Mouse (Mus musculus) limb, embryonic 12.5 days (tissue): Measurements from ENCODE around the gene Ska2. TPM values are rescaled to one million over a fixed set of nuclear protein-coding genes. Genes with fewer than 3 reads are reported as not detected.

Experiments
- ATAC-seq: fragments of 200-750 bp; cut with Nextera tagmentation; 2 replicates; pipeline ENCODE4 v1.8.0; 2017; ENCODE audit warnings: low read depth, moderate TSS enrichment; ENCODE audit not compliant: insufficient number of reproducible peaks, insufficient read depth, low FRiP score, low TSS enrichment
- H3K27ac ChIP-seq: fragments of 300-500 bp; sonication (generic); 2 replicates; pipeline ENCODE4 v1.5.1; 2016; ENCODE audit warnings: mild to moderate bottlenecking, moderate library complexity
- H3K27me3 ChIP-seq: fragments of 300-500 bp; sonication (generic); 2 replicates; pipeline ENCODE4 v1.6.1; 2016; ENCODE audit warnings: mild to moderate bottlenecking, moderate library complexity
- H3K36me3 ChIP-seq: fragments of 300-500 bp; sonication (generic); 2 replicates; pipeline ENCODE4 v1.6.1; 2016; ENCODE audit warnings: mild to moderate bottlenecking, moderate library complexity
- H3K4me1 ChIP-seq: fragments of 300-500 bp; sonication (generic); replicated peaks from 2 replicates; pipeline ENCODE4 v1.6.1; 2016
- H3K4me2 ChIP-seq: fragments of 300-500 bp; sonication (generic); 2 replicates; pipeline ENCODE4 v1.6.1; 2016; ENCODE audit warnings: mild to moderate bottlenecking, moderate library complexity
- H3K4me3 ChIP-seq: fragments of 300-500 bp; sonication (generic); replicated peaks from 2 replicates; pipeline ENCODE4 v1.5.1; 2016; ENCODE audit warnings: mild to moderate bottlenecking
- H3K9ac ChIP-seq: fragments of 300-500 bp; sonication (generic); replicated peaks from 2 replicates; pipeline ENCODE4 v1.6.1; 2016; ENCODE audit warnings: mild to moderate bottlenecking, moderate library complexity
- H3K9me3 ChIP-seq: fragments of 300-500 bp; sonication (generic); 2 replicates; pipeline ENCODE4 v1.6.1; 2016; ENCODE audit warnings: mild to moderate bottlenecking, moderate library complexity
- WGBS: fragments of 180-500 bp; shearing (Covaris S2); methylation state at CpG from one replicate; pipeline ENCODE4 v1.1.7; 2016; 5-methylcytosine and 5-hydroxymethylcytosine counted together
- polyA plus RNA-seq: library from polyadenylated mRNA; unstranded; fragments of >200 nt; fragmentation: Nextera tagmentation; extraction: Ambion mirVana; gene quantifications from 2 replicates; pipeline ENCODE4 v1.2.1, GENCODE M21; 2016

The Ska2 gene
- 101 and 103 TPM in 2 replicates for polyA plus RNA-seq

- H3K4me2 ChIP-seq = peak within 1 kb of the TSS; percentile 68
- no peaks in the 10 kb centered on the region for H3K9me3 ChIP-seq
- under 1% methylated on average over 40 of the region's 40 CpGs for WGBS
- no peaks in the 10 kb centered on the region for H3K27me3 ChIP-seq
- H3K9ac ChIP-seq = peak within 1 kb of the TSS; percentile 99
- H3K27ac ChIP-seq = peak within 1 kb of the TSS; percentile 98
- ATAC-seq = peak; percentile 99
- H3K36me3 ChIP-seq = peaks cover 38% of the 10 kb centered on the region
- peak within 1 kb of the TSS; percentile 96 for H3K4me3 ChIP-seq
- peaks cover 26% of the 10 kb centered on the region for H3K4me1 ChIP-seq
Observed at GRCm38 (mm10) chr11:87108755-87109518, at the start of gene Ska2. Ska2 (plus strand) TSS chr11:87109234.

GRCm38 (mm10) chr11:87060410-87060809, 48.6 kb upstream of the Ska2 start:
- no peak overlapping the region for H3K9ac ChIP-seq
- H3K27me3 ChIP-seq = no peaks in the 10 kb centered on the region
- no peak overlapping the region for H3K4me2 ChIP-seq
- ATAC-seq = no peak
- 0 out of 2 replicates have a peak, but pooled peaks cover 4% of the 10 kb centered on the region for H3K4me1 ChIP-seq
- 91% methylated on average over 2 of the region's 2 CpGs for WGBS
- H3K9me3 ChIP-seq = no peaks in the 10 kb centered on the region
- H3K4me3 ChIP-seq = no peak overlapping the region
- H3K36me3 ChIP-seq = peaks cover 41% of the 10 kb centered on the region
- no peak overlapping the region for H3K27ac ChIP-seq

GRCm38 (mm10) chr11:87062087-87062486, 46.9 kb upstream of the Ska2 start:
- H3K36me3 ChIP-seq = peaks cover 29% of the 10 kb centered on the region
- H3K9ac ChIP-seq = no peak overlapping the region
- H3K9me3 ChIP-seq = no peaks in the 10 kb centered on the region
- 58% methylated on average over 3 of the region's 3 CpGs for WGBS
- H3K27ac ChIP-seq = no peak overlapping the region
- no peak for ATAC-seq
- no peaks in the 10 kb centered on the region for H3K27me3 ChIP-seq
- H3K4me2 ChIP-seq = no peak overlapping the region
- 0 out of 2 replicates have a peak, but pooled peaks cover 4% of the 10 kb centered on the region for H3K4me1 ChIP-seq
- H3K4me3 ChIP-seq = no peak overlapping the region

- Histone ChIP-seq H3K36me3 (peaks cover 21% of the 10 kb centered on the region), H3K27ac (peak overlapping the region; percentile 67)
- ATAC-seq = peak; percentile 54
Observed at GRCm38 (mm10) chr11:87073343-87073865, 35.6 kb upstream of the Ska2 start.

GRCm38 (mm10) chr11:87073866-87074440, 35.1 kb upstream of the Ska2 start, which contains the start of gene Gdpd1:
Gdpd1 (minus strand) TSS chr11:87074062.
- Histone ChIP-seq H3K4me2 (peak within 1 kb of the TSS; percentile 94), H3K36me3 (peaks cover 26% of the 10 kb centered on the region), H3K27ac (peak within 1 kb of the TSS; percentile 67), H3K9me3 (no peaks in the 10 kb centered on the region), H3K27me3 (no peaks in the 10 kb centered on the region), H3K4me3 (peak within 1 kb of the TSS; percentile 62), H3K4me1 (peaks cover 3% of the 10 kb centered on the region; the same call in 1 of the 2 replicates), H3K9ac (peak within 1 kb of the TSS; percentile 82)
- peak; percentile 91 for ATAC-seq
- 1% methylated on average over 43 of the region's 43 CpGs for WGBS

More at GRCm38 (mm10) chr11:87073343-87073865, 35.6 kb upstream of the Ska2 start:
- H3K4me1 ChIP-seq = peaks cover 3% of the 10 kb centered on the region; the same call in 1 of the 2 replicates
- H3K27me3 ChIP-seq = no peaks in the 10 kb centered on the region
- peak overlapping the region; percentile 94 for H3K4me2 ChIP-seq
- H3K9me3 ChIP-seq = no peaks in the 10 kb centered on the region
- H3K9ac ChIP-seq = peak overlapping the region; percentile 82
- 1% methylated on average over 24 of the region's 24 CpGs for WGBS
- peak overlapping the region; percentile 62 for H3K4me3 ChIP-seq

GRCm38 (mm10) chr11:87083712-87084111, 25.3 kb upstream of the Ska2 start:
- Histone ChIP-seq H3K36me3 (peaks cover 64% of the 10 kb centered on the region), H3K9ac (no peak overlapping the region), H3K4me1 (peaks cover 20% of the 10 kb centered on the region), H3K4me2 (no peak overlapping the region), H3K27me3 (no peaks in the 10 kb centered on the region), H3K4me3 (no peak overlapping the region), H3K27ac (no peak overlapping the region), H3K9me3 (no peaks in the 10 kb centered on the region)
- 76% methylated on average over 1 of the region's 1 CpGs for WGBS
- no peak for ATAC-seq

GRCm38 (mm10) chr11:87085461-87085860, 23.6 kb upstream of the Ska2 start:
- no peak overlapping the region for H3K27ac ChIP-seq
- no peak for ATAC-seq
- WGBS = 92% methylated on average over 13 of the region's 13 CpGs
- peak overlapping the region; percentile 89; the same call in 1 of the 2 replicates for H3K9ac ChIP-seq
- H3K4me2 ChIP-seq = peak overlapping the region; percentile 95
- H3K4me3 ChIP-seq = peak overlapping the region; percentile 89
- no peaks in the 10 kb centered on the region for H3K9me3 ChIP-seq
- peaks cover 20% of the 10 kb centered on the region for H3K4me1 ChIP-seq
- peaks cover 58% of the 10 kb centered on the region for H3K36me3 ChIP-seq
- H3K27me3 ChIP-seq = no peaks in the 10 kb centered on the region

GRCm38 (mm10) chr11:87086290-87086984, 22.6 kb upstream of the Ska2 start, which contains the start of gene Smg8:
Smg8 (minus strand) TSS chr11:87086774.
- Histone ChIP-seq H3K27me3 (no peaks in the 10 kb centered on the region), H3K4me2 (peak within 1 kb of the TSS; percentile 95), H3K9me3 (no peaks in the 10 kb centered on the region), H3K9ac (peak within 1 kb of the TSS; percentile 89), H3K4me1 (peaks cover 20% of the 10 kb centered on the region), H3K27ac (peak within 1 kb of the TSS; percentile 75), H3K4me3 (peak within 1 kb of the TSS; percentile 89), H3K36me3 (peaks cover 58% of the 10 kb centered on the region)
- WGBS = 2% methylated on average over 43 of the region's 43 CpGs
- peak; percentile 73; the same call in 1 of the 2 replicates for ATAC-seq

GRCm38 (mm10) chr11:87087142-87087541, 21.9 kb upstream of the Ska2 start:
- H3K27ac ChIP-seq = no peak overlapping the region
- no peaks in the 10 kb centered on the region for H3K27me3 ChIP-seq
- ATAC-seq = no peak
- WGBS = 75% methylated on average over 2 of the region's 2 CpGs
- peaks cover 20% of the 10 kb centered on the region for H3K4me1 ChIP-seq
- no peaks in the 10 kb centered on the region for H3K9me3 ChIP-seq
- H3K4me2 ChIP-seq = peak overlapping the region; percentile 95
- H3K36me3 ChIP-seq = peaks cover 59% of the 10 kb centered on the region
- H3K4me3 ChIP-seq = peak overlapping the region; percentile 89
- peak overlapping the region; percentile 89 for H3K9ac ChIP-seq

GRCm38 (mm10) chr11:87108409-87108754, 652 bp upstream of the Ska2 start, which contains the start of gene Prr11:
Prr11 (minus strand) TSS chr11:87108708.
- under 1% methylated on average over 14 of the region's 14 CpGs for WGBS
- H3K4me3 ChIP-seq = peak within 1 kb of the TSS; percentile 96
- H3K27ac ChIP-seq = peak within 1 kb of the TSS; percentile 98
- ATAC-seq = no peak
- peaks cover 26% of the 10 kb centered on the region for H3K4me1 ChIP-seq
- H3K4me2 ChIP-seq = peak within 1 kb of the TSS; percentile 68
- peak within 1 kb of the TSS; percentile 99 for H3K9ac ChIP-seq
- no peaks in the 10 kb centered on the region for H3K27me3 ChIP-seq
- H3K36me3 ChIP-seq = peaks cover 37% of the 10 kb centered on the region
- no peaks in the 10 kb centered on the region for H3K9me3 ChIP-seq
